Comparison of ENCODE assay signal across 8 mouse cellular contexts in the genomic region with DNA sequence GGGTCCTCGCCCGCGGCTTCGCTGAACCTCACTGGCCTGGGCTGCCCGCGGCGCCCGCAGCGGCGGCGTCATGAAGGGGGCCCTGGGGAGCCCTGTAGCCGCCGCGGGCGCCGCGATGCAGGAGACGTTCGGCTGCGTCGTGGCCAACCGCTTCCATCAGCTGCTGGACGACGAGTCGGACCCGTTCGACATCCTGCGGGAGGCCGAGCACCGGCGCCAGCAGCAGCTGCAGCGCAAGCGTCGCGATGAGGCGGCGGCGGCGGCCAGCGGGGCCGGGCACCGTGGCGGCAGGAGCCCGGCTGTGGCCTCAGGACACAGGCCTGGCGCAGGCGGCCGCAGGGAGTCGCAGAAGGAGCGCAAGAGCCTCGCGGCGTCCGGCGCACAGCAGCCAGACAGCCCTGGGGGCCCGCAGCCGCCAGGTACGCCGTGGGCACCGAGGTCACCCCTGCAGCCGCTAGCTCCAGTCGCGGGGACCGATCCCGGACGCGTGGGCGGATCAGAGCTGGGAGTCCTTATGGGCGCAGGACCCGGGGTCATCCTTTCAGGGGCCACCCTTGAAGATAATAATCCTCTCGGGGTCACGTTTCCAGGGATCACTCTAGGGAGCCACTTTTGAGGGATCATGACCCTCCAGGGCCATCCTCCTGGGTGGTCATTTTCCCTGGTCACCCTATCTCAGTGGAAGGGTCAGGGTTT. TPM values are rescaled to one million over a fixed set of nuclear protein-coding genes. Genes with fewer than 3 reads are reported as not detected.
A peak's percentile ranks its signal among the peaks of the same experiment; 100 is the strongest.
DNase-seq lines count a peak whose midpoint lies in the region; ATAC-seq lines count a peak whose summit lies in the region.

No protein-coding gene starts in this region.

- DNase-seq in cerebellum, postnatal 4 days (ENCODE audit: low spot score in 2 of 2) = no peak
- DNase-seq in neural tube, embryonic 11.5 days (ENCODE audit: low spot score) = no peak
- DNase-seq in neural tube, embryonic 10.5 days (ENCODE audit: extremely low spot score, low spot score) = no peak
- DNase-seq in frontal cortex, postnatal 14 days (ENCODE audit: low spot score in 2 of 2) = peak; percentile 35 to 54
- DNase-seq in urinary bladder, postnatal 4 days (ENCODE audit: low spot score in 2 of 2) = no peak

- no peaks in the 10 kb centered on the region; the same call in 1 of the 2 replicates for H3K4me1 ChIP-seq in neural tube, embryonic 11.5 days (ENCODE audit: control insufficient read depth, insufficient read depth, low read length)
- H3K4me1 ChIP-seq in limb, embryonic 12.5 days (replicated peaks) = peaks cover 16% of the 10 kb centered on the region
- peaks cover 19% of the 10 kb centered on the region for H3K4me1 ChIP-seq in neural tube, embryonic 13.5 days (replicated peaks)

- peak; percentile 16; the same call in 1 of the 2 replicates for ATAC-seq in cerebellum, adult (ENCODE audit: insufficient number of reproducible peaks, low FRiP score, low TSS enrichment)
- peak; percentile 67 for ATAC-seq in neural tube, embryonic 11.5 days (ENCODE audit: insufficient read depth, low FRiP score, low TSS enrichment)
- peak; percentile 52 for ATAC-seq in limb, embryonic 12.5 days (ENCODE audit: insufficient number of reproducible peaks, insufficient read depth, low FRiP score, low TSS enrichment, low read depth)
- peak; percentile 71 for ATAC-seq in neural tube, embryonic 13.5 days (ENCODE audit: low read depth)

- H3K36me3 ChIP-seq in neural tube, embryonic 11.5 days (ENCODE audit: control insufficient read depth, insufficient read depth, low read length) = no peaks in the 10 kb centered on the region
- peaks cover 12% of the 10 kb centered on the region for H3K36me3 ChIP-seq in limb, embryonic 12.5 days
- peaks cover 12% of the 10 kb centered on the region for H3K36me3 ChIP-seq in neural tube, embryonic 13.5 days

- no peaks in the 10 kb centered on the region for H3K9me3 ChIP-seq in neural tube, embryonic 11.5 days (ENCODE audit: control insufficient read depth, low read length)
- H3K9me3 ChIP-seq in limb, embryonic 12.5 days = peaks cover 12% of the 10 kb centered on the region
- peaks cover 13% of the 10 kb centered on the region for H3K9me3 ChIP-seq in neural tube, embryonic 13.5 days

- H3K9ac ChIP-seq in neural tube, embryonic 11.5 days (ENCODE audit: low read length) = peak overlapping the region; percentile 81
- peak overlapping the region; percentile 87 for H3K9ac ChIP-seq in limb, embryonic 12.5 days (replicated peaks)
- H3K9ac ChIP-seq in neural tube, embryonic 13.5 days = peak overlapping the region; percentile 92

- peak overlapping the region; percentile 97 for H3K4me2 ChIP-seq in neural tube, embryonic 11.5 days (ENCODE audit: low read depth)
- H3K4me2 ChIP-seq in limb, embryonic 12.5 days = peak overlapping the region; percentile 79
- peak overlapping the region; percentile 96 for H3K4me2 ChIP-seq in neural tube, embryonic 13.5 days

- H3K27me3 ChIP-seq in neural tube, embryonic 11.5 days (ENCODE audit: control insufficient read depth, insufficient read depth, low read length) = no peaks in the 10 kb centered on the region
- H3K27me3 ChIP-seq in limb, embryonic 12.5 days = peaks cover 14% of the 10 kb centered on the region; the same call in 1 of the 2 replicates
- H3K27me3 ChIP-seq in neural tube, embryonic 13.5 days = no peaks in the 10 kb centered on the region; the same call in 1 of the 2 replicates

- H3K27ac ChIP-seq in neural tube, embryonic 11.5 days (ENCODE audit: low read depth, low read length) = peak overlapping the region; percentile 84; the same call in 1 of the 2 replicates
- peak overlapping the region; percentile 83 for H3K27ac ChIP-seq in limb, embryonic 12.5 days
- peak overlapping the region; percentile 90 for H3K27ac ChIP-seq in neural tube, embryonic 13.5 days (replicated peaks)

- under 1% methylated on average over 66 of the region's 71 CpGs for WGBS in neural tube, embryonic 11.5 days
- WGBS in limb, embryonic 12.5 days = under 1% methylated on average over 71 of the region's 71 CpGs
- under 1% methylated on average over 71 of the region's 71 CpGs for WGBS in neural tube, embryonic 13.5 days

- peak overlapping the region; percentile 78 for H3K4me3 ChIP-seq in neural tube, embryonic 11.5 days (ENCODE audit: low read depth, low read length)
- peak overlapping the region; percentile 85 for H3K4me3 ChIP-seq in limb, embryonic 12.5 days (replicated peaks)
- peak overlapping the region; percentile 86 for H3K4me3 ChIP-seq in neural tube, embryonic 13.5 days

RNA-seq across cellular contexts. Expression of a gene that starts 0.4 kb away (rescaled TPM):
- polyA plus RNA-seq in neural tube, embryonic 11.5 days (2014; fragmentation: Nextera tagmentation; extraction: Ambion mirVana) = 33.4 and 36.6 TPM in 2 replicates
- polyA plus RNA-seq in limb, embryonic 12.5 days (2016; fragmentation: Nextera tagmentation; extraction: Ambion mirVana) = 30.9 and 31.6 TPM in 2 replicates
- 35.0 and 37.3 TPM in 2 replicates for polyA plus RNA-seq in neural tube, embryonic 13.5 days (2015; fragmentation: Nextera tagmentation; extraction: Ambion mirVana)

RNA-seq across cellular contexts. Expression of a gene that starts 9.1 kb away (rescaled TPM):
- polyA plus RNA-seq in neural tube, embryonic 11.5 days (2014; fragmentation: Nextera tagmentation; extraction: Ambion mirVana) = 14.3 and 15.4 TPM in 2 replicates
- 17.4 and 19.5 TPM in 2 replicates for polyA plus RNA-seq in limb, embryonic 12.5 days (2016; fragmentation: Nextera tagmentation; extraction: Ambion mirVana)
- 4.6 and 6.0 TPM in 2 replicates for polyA plus RNA-seq in neural tube, embryonic 13.5 days (2015; fragmentation: Nextera tagmentation; extraction: Ambion mirVana)

RNA-seq across cellular contexts. Expression of a gene that starts 32.9 kb away (rescaled TPM):
- polyA plus RNA-seq in neural tube, embryonic 11.5 days (2014; fragmentation: Nextera tagmentation; extraction: Ambion mirVana) = 3.8 and 7.4 TPM in 2 replicates
- polyA plus RNA-seq in limb, embryonic 12.5 days (2016; fragmentation: Nextera tagmentation; extraction: Ambion mirVana) = 4.3 and 4.5 TPM in 2 replicates
- 2.5 and 2.6 TPM in 2 replicates for polyA plus RNA-seq in neural tube, embryonic 13.5 days (2015; fragmentation: Nextera tagmentation; extraction: Ambion mirVana)

Comparison
In these comparisons a context has a peak if more than half of its experiments do, and no peak if none do; other contexts are left out.
1. ATAC-seq: peak in every context shown above with its lines; median percentile 71 in neural tube, embryonic 13.5 days; 67 in neural tube, embryonic 11.5 days; 52 in limb, embryonic 12.5 days; 16 in cerebellum, adult.
2. DNase-seq: peak in frontal cortex, postnatal 14 days (2 of 2); none in cerebellum, postnatal 4 days (0 of 2), neural tube, embryonic 11.5 days (single experiment), neural tube, embryonic 10.5 days (single experiment) and urinary bladder, postnatal 4 days (0 of 2).
3. Peak in every context shown above with its lines, with median percentiles within 50 percentile points of each other: H3K27ac ChIP-seq, H3K4me2 ChIP-seq, H3K4me3 ChIP-seq and H3K9ac ChIP-seq.